Mouse (Mus musculus) MEL (cell line): ENCODE measurements around the gene Gm21985.

Experiments
- RCOR1 ChIP-seq: IDR thresholded peaks from 2 replicates; pipeline ENCODE4 v1.6.1; 2012; ENCODE audit warnings: low read depth, mild to moderate bottlenecking, inconsistent platforms, low read length, improper control_type of control experiment
- USF1 ChIP-seq: IDR thresholded peaks from 2 replicates; pipeline ENCODE4 v1.6.1; 2014; ENCODE audit warnings: low read depth, mild to moderate bottlenecking, inconsistent platforms, low read length, improper control_type of control experiment, moderate library complexity

DNA sequence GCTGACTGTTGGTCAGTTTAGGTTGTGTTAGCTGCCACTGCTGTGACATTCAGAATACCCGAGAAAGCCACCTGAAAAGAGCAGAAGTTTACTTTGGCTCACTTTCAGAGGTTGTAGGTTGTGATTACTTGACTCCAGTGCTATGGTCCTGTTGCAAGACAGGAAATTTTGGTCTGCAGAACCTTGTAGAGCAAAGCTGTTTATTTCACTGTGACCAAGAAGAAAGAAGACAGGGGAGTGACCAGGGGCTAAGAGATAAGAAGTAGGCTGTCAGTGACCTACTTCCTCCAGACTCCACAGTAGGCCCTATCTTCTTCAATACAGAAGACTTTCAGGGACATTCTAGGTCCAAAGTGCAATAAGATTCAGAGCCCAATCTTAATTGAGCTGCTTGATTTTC lies 130.5 kb downstream of the Gm21985 start:
- TF ChIP-seq RCOR1: no peak
- no peak for TF ChIP-seq USF1
